Mouse (Mus musculus): ENCODE data around the gene Srpk3. TPM values are rescaled to one million over a fixed set of nuclear protein-coding genes. Genes with fewer than 3 reads are reported as not detected.

Srpk3 gene
- total and polyA plus RNA-seq, 3 experiments, result 26.1 to 64.2 (median 29.9) TPM

- peak in 1 of 2 experiments; percentile 1 for DNase-seq
- Histone ChIP-seq H3K27me3 (ENCODE audit: control insufficient read depth, insufficient read depth, low read length) (no peaks in the 10 kb centered on the region), H3K4me3 (no peak overlapping the region), H3K36me3 (ENCODE audit: control insufficient read depth, insufficient read depth, low read length) (peaks cover 1% of the 10 kb centered on the region), H3K27ac (no peak overlapping the region), H3K4me1 (ENCODE audit: control insufficient read depth, insufficient read depth, low read length) (peaks cover 1% of the 10 kb centered on the region; the same call in 1 of the 2 replicates), H3K79me2 (replicated peaks; ENCODE audit: control insufficient read depth, insufficient read depth, low read length) (no peaks in the 10 kb centered on the region), H3K9ac (ENCODE audit: low read depth, low read length) (no peak overlapping the region)
- intact Hi-C loops (cut with DNase I), result loop anchor here (5.0 kb wide), 2 partner anchors 116 to 179 kb away; partner anchors contain the start of genes Hcfc1 and Slc6a8
- 74% methylated on average over 1 of the region's 1 CpGs for WGBS
- TF ChIP-seq POLR2A (IDR thresholded peaks at IDR 0.05; ENCODE audit: insufficient read depth, low read depth, low read length), result no peak
- TF ChIP-seq CTCF (IDR thresholded peaks at IDR 0.05), result no peak
- no peak for TF ChIP-seq EP300 (IDR thresholded peaks at IDR 0.05; ENCODE audit: insufficient read depth, low read depth, low read length)
Observed at GRCm38 (mm10) chrX:73788501-73788900, 14.3 kb downstream of the Srpk3 start.

DNA sequence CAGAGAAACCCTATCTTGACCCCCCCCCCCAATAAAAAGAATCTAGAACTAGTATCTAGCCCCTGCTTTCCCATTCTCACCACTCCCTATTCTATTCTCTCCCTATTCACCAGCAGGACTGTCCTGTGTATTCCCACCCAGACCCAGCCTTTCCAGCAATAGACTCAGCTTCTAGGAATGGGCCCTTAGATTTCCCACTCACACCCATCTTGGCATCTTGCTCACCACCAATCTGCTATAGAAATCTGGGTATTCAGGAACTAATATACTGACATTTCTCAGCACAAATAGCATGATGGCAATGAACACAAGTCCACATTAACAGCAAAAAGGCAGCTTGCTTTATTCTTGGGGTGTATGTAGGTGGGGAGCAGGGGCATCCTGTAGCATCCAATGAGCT lies 18.8 kb downstream of the Srpk3 start:
- no peak for DNase-seq
- intact Hi-C loops (cut with DNase I), result no loop called here
- H3K27ac ChIP-seq, result no peak overlapping the region

GRCm38 (mm10) chrX:73793505-73793904 lies 19.3 kb downstream of the Srpk3 start:
- H3K27ac ChIP-seq, result no peak overlapping the region
- DNase-seq, result peak in 1 of 2 experiments; percentile 1
- intact Hi-C loops (cut with DNase I), result no loop called here
- H3K79me2 ChIP-seq (replicated peaks; ENCODE audit: control insufficient read depth, insufficient read depth, low read length), result no peaks in the 10 kb centered on the region
- WGBS, result 27% methylated on average over 1 of the region's 1 CpGs
- H3K9ac ChIP-seq (ENCODE audit: low read depth, low read length), result no peak overlapping the region
- H3K4me3 ChIP-seq, result no peak overlapping the region
- H3K36me3 ChIP-seq (ENCODE audit: control insufficient read depth, insufficient read depth, low read length), result no peaks in the 10 kb centered on the region
- no peak for TF ChIP-seq POLR2A (IDR thresholded peaks at IDR 0.05; ENCODE audit: insufficient read depth, low read depth, low read length)
- no peak for TF ChIP-seq CTCF (IDR thresholded peaks at IDR 0.05)
- no peak for TF ChIP-seq EP300 (IDR thresholded peaks at IDR 0.05; ENCODE audit: insufficient read depth, low read depth, low read length)
- H3K27me3 ChIP-seq (ENCODE audit: control insufficient read depth, insufficient read depth, low read length), result no peaks in the 10 kb centered on the region
- no peaks in the 10 kb centered on the region; the same call in 1 of the 2 replicates for H3K4me1 ChIP-seq (ENCODE audit: control insufficient read depth, insufficient read depth, low read length)

More for the DNA sequence above, 18.8 kb downstream of the Srpk3 start:
- no peaks in the 10 kb centered on the region for H3K36me3 ChIP-seq (ENCODE audit: control insufficient read depth, insufficient read depth, low read length)
- H3K4me3 ChIP-seq, result no peak overlapping the region
- no peak overlapping the region for H3K9ac ChIP-seq (ENCODE audit: low read depth, low read length)
- no peaks in the 10 kb centered on the region; the same call in 1 of the 2 replicates for H3K4me1 ChIP-seq (ENCODE audit: control insufficient read depth, insufficient read depth, low read length)
- TF ChIP-seq CTCF (IDR thresholded peaks at IDR 0.05), result no peak
- no peak for TF ChIP-seq POLR2A (IDR thresholded peaks at IDR 0.05; ENCODE audit: insufficient read depth, low read depth, low read length)
- TF ChIP-seq EP300 (IDR thresholded peaks at IDR 0.05; ENCODE audit: insufficient read depth, low read depth, low read length), result no peak
- no peaks in the 10 kb centered on the region for H3K27me3 ChIP-seq (ENCODE audit: control insufficient read depth, insufficient read depth, low read length)
- no peaks in the 10 kb centered on the region for H3K79me2 ChIP-seq (replicated peaks; ENCODE audit: control insufficient read depth, insufficient read depth, low read length)

GRCm38 (mm10) chrX:73797511-73797910 lies 23.3 kb downstream of the Srpk3 start:
- 86% methylated on average over 2 of the region's 2 CpGs for WGBS
- Histone ChIP-seq H3K4me3 (no peak overlapping the region), H3K4me1 (ENCODE audit: control insufficient read depth, insufficient read depth, low read length) (no peaks in the 10 kb centered on the region; the same call in 1 of the 2 replicates), H3K79me2 (replicated peaks; ENCODE audit: control insufficient read depth, insufficient read depth, low read length) (no peaks in the 10 kb centered on the region), H3K9ac (ENCODE audit: low read depth, low read length) (no peak overlapping the region), H3K27me3 (ENCODE audit: control insufficient read depth, insufficient read depth, low read length) (no peaks in the 10 kb centered on the region), H3K27ac (no peak overlapping the region), H3K36me3 (ENCODE audit: control insufficient read depth, insufficient read depth, low read length) (no peaks in the 10 kb centered on the region)
- no peak for DNase-seq
- intact Hi-C loops (cut with DNase I), result loop anchor here (5.0 kb wide), 1 partner anchor 615 kb away; no protein-coding TSS in a partner anchor
- no peak for TF ChIP-seq POLR2A (IDR thresholded peaks at IDR 0.05; ENCODE audit: insufficient read depth, low read depth, low read length)
- no peak for TF ChIP-seq EP300 (IDR thresholded peaks at IDR 0.05; ENCODE audit: insufficient read depth, low read depth, low read length)
- no peak for TF ChIP-seq CTCF (IDR thresholded peaks at IDR 0.05)

DNA sequence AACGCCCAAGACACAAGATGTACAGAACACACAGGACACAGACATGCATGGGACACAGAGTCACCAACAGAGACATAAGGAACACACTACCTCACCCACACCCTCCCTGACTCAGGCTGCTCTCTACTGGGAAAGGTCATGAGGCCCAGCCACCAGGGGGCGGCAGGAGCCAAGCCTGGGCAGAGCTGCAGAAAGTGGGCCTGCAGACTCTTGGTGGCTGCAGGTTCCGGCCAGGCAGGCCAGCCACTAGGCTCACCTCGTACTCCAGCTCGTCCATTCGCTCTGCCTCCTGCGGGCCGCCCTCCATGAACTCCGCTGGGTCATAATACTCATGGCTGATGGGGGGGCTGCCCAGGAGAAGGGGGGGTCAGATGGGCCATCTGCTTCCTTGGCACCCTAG lies 24.3 kb downstream of the Srpk3 start:
- H3K4me1 ChIP-seq (ENCODE audit: control insufficient read depth, insufficient read depth, low read length), result no peaks in the 10 kb centered on the region; the same call in 1 of the 2 replicates
- H3K9ac ChIP-seq (ENCODE audit: low read depth, low read length), result no peak overlapping the region
- DNase-seq, result peak; percentile 71 to 76
- H3K27me3 ChIP-seq (ENCODE audit: control insufficient read depth, insufficient read depth, low read length), result no peaks in the 10 kb centered on the region
- TF ChIP-seq POLR2A (IDR thresholded peaks at IDR 0.05; ENCODE audit: insufficient read depth, low read depth, low read length) (no peak), CTCF (IDR thresholded peaks at IDR 0.05) (peak; percentile 83), EP300 (IDR thresholded peaks at IDR 0.05; ENCODE audit: insufficient read depth, low read depth, low read length) (0 out of 2 replicates have a peak, but pooled peaks have one; percentile 17)
- no peak overlapping the region for H3K27ac ChIP-seq
- H3K36me3 ChIP-seq (ENCODE audit: control insufficient read depth, insufficient read depth, low read length), result no peaks in the 10 kb centered on the region
- H3K4me3 ChIP-seq, result no peak overlapping the region
- no peaks in the 10 kb centered on the region for H3K79me2 ChIP-seq (replicated peaks; ENCODE audit: control insufficient read depth, insufficient read depth, low read length)
- intact Hi-C loops (cut with DNase I), result loop anchor here (1.0 to 5.0 kb wide), 3 partner anchors 96 to 614 kb away; no protein-coding TSS in a partner anchor
- WGBS, result 18% methylated on average over 9 of the region's 9 CpGs

GRCm38 (mm10) chrX:73805814-73806213 lies 31.6 kb downstream of the Srpk3 start:
- 66% methylated on average over 1 of the region's 1 CpGs for WGBS
- TF ChIP-seq CTCF (IDR thresholded peaks at IDR 0.05) (no peak), POLR2A (IDR thresholded peaks at IDR 0.05; ENCODE audit: insufficient read depth, low read depth, low read length) (no peak), EP300 (IDR thresholded peaks at IDR 0.05; ENCODE audit: insufficient read depth, low read depth, low read length) (no peak)
- Histone ChIP-seq H3K79me2 (replicated peaks; ENCODE audit: control insufficient read depth, insufficient read depth, low read length) (no peaks in the 10 kb centered on the region), H3K4me3 (no peak overlapping the region), H3K4me1 (ENCODE audit: control insufficient read depth, insufficient read depth, low read length) (no peaks in the 10 kb centered on the region), H3K36me3 (ENCODE audit: control insufficient read depth, insufficient read depth, low read length) (no peaks in the 10 kb centered on the region), H3K27ac (no peak overlapping the region), H3K9ac (ENCODE audit: low read depth, low read length) (no peak overlapping the region), H3K27me3 (ENCODE audit: control insufficient read depth, insufficient read depth, low read length) (no peaks in the 10 kb centered on the region)
- intact Hi-C loops (cut with DNase I), result no loop called here
- DNase-seq, result no peak

All from heart, adult 2 months (tissue).